In the genomic region with DNA sequence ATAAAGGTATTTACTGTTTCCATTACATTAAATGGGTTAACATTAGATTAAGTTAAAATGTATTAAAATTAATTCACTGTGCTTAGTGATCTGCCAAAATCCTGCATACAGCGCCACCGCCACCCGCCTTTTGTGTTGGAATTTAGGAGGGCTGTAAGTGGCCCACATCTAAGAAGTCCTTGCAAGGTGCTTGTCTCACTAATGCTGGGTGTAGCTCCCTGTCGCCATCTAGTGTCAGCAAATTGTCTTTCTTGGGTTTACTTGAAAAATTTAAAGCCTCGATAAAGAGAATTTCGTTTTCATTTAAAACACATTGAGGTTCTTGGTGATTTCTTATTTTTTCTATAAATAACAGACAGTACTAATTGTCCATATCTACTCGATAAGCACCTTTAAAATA, we compare ENCODE assay signal across 9 mouse cellular contexts. TPM values are rescaled to one million over a fixed set of nuclear protein-coding genes. Genes with fewer than 3 reads are reported as not detected.
DNase-seq lines count a peak whose midpoint lies in the region; ATAC-seq lines count a peak whose summit lies in the region.
"Had no signal": no experiment of that assay in that cellular context is flagged by ENCODE, and none has a peak within 500 bp of the region (broad histone marks: within the 10 kb centered on the region; RNA-seq: fewer than 3 reads in every experiment).

No protein-coding gene starts in this region.

- DNase-seq in monocyte, adult 2 months (ENCODE audit: low read depth in 1 of 2, low spot score in 2 of 2) = peak; percentile 23 to 31
- DNase-seq in ZHBTc4 (ENCODE audit: low read depth, low spot score) = peak; percentile 85
- DNase-seq in embryo, embryonic 10 days (ENCODE audit: low spot score) = peak; percentile 81
- DNase-seq in left cerebral cortex, postnatal 36 days (ENCODE audit: low spot score in 2 of 2) = peak; percentile 40 to 53
- DNase-seq in retina, adult 2 months (ENCODE audit: low read depth, low spot score) = peak; percentile 50
- DNase-seq in ovary, adult 18-20 months (ENCODE audit: low spot score) = no peak

- H3K36me3 ChIP-seq in hindbrain, embryonic 15.5 days = peaks cover 25% of the 10 kb centered on the region

- intact Hi-C loops in left cerebral cortex, postnatal 36 days (cut with DNase I) = loop anchor here (1.0 to 2.0 kb wide), 2 partner anchors 54 to 114 kb away; a partner anchor contains a TSS

- no peaks in the 10 kb centered on the region for H3K9me3 ChIP-seq in hindbrain, embryonic 15.5 days
- H3K9me3 ChIP-seq: heart, embryonic 15.5 days had no signal

- no peak overlapping the region for H3K27ac ChIP-seq in hindbrain, embryonic 15.5 days (replicated peaks)
- H3K27ac ChIP-seq: heart, embryonic 15.5 days had no signal

- H3K27me3 ChIP-seq in hindbrain, embryonic 15.5 days = no peaks in the 10 kb centered on the region
- H3K27me3 ChIP-seq: heart, embryonic 15.5 days had no signal

- no peak overlapping the region for H3K4me3 ChIP-seq in hindbrain, embryonic 15.5 days
- H3K4me3 ChIP-seq: heart, embryonic 15.5 days had no signal

- 34% methylated on average over 7 of the region's 7 CpGs for WGBS in hindbrain, embryonic 15.5 days

- H3K4me1 ChIP-seq in hindbrain, embryonic 15.5 days (replicated peaks) = peaks cover 9% of the 10 kb centered on the region

- no peak overlapping the region for H3K9ac ChIP-seq in hindbrain, embryonic 15.5 days
- H3K9ac ChIP-seq: heart, embryonic 15.5 days had no signal

- no peak for ATAC-seq in monocyte, adult 5-6 weeks (replicated peaks; ENCODE audit: insufficient number of reproducible peaks, low FRiP score, low TSS enrichment, poor library complexity, severe bottlenecking)
- ATAC-seq in hindbrain, embryonic 15.5 days (ENCODE audit: low FRiP score, low read depth) = peak; percentile 77; the same call in 1 of the 2 replicates

- H3K4me2 ChIP-seq in hindbrain, embryonic 15.5 days = no peak overlapping the region
- H3K4me2 ChIP-seq: heart, embryonic 15.5 days had no signal

RNA-seq across cellular contexts. Expression of a gene that starts 35.6 kb away (rescaled TPM):
- 0.32 to 0.78 TPM (median 0.38 TPM) in 3 replicates for total RNA-seq in monocyte, adult 5-6 weeks (2017)
- 0.04 and 0.10 TPM in 2 replicates for polyA plus RNA-seq in hindbrain, embryonic 15.5 days (2015; fragmentation: Nextera tagmentation; extraction: Ambion mirVana)
- total RNA-seq in left cerebral cortex, postnatal 36 days (2021) = under 1 TPM; 0.22 to 0.43 TPM

RNA-seq across cellular contexts. Expression of a gene that starts 54.3 kb away (rescaled TPM):
- 11.2 to 18.6 TPM (median 12.8 TPM) in 3 replicates for total RNA-seq in monocyte, adult 5-6 weeks (2017)
- polyA plus RNA-seq in hindbrain, embryonic 15.5 days (2015; fragmentation: Nextera tagmentation; extraction: Ambion mirVana) = 9.3 and 10.2 TPM in 2 replicates
- total RNA-seq in left cerebral cortex, postnatal 36 days (2021) = 100 to 1,000 TPM; 163 to 182 TPM
